9 mouse cellular contexts compared by ENCODE assay signal in genomic region chr19:24160460-24160859, GRCm38 (mm10).
DNase-seq lines count a peak whose midpoint lies in the region; ATAC-seq and TF ChIP-seq lines count a peak whose summit lies in the region.
"Had no signal": no experiment of that assay in that cellular context is flagged by ENCODE, and none has a peak within 500 bp of the region (broad histone marks: within the 10 kb centered on the region; RNA-seq: fewer than 3 reads in every experiment).

No protein-coding gene starts in this region.

- 0 out of 2 replicates have a peak overlapping the region, but pooled peaks have one; percentile 29 for H3K9ac ChIP-seq in forebrain, embryonic 11.5 days (ENCODE audit: low read length)
- H3K9ac ChIP-seq in limb, embryonic 12.5 days (replicated peaks), result no peak overlapping the region
- no peak overlapping the region for H3K9ac ChIP-seq in stomach, embryonic 14.5 days (replicated peaks; ENCODE audit: low read depth, low read length)
- H3K9ac ChIP-seq: embryonic facial prominence, embryonic 15.5 days had no signal

- peak; percentile 64 for ATAC-seq in forebrain, embryonic 11.5 days (replicated peaks; ENCODE audit: low FRiP score)
- no peak for ATAC-seq in limb, embryonic 12.5 days (ENCODE audit: insufficient number of reproducible peaks, insufficient read depth, low FRiP score, low TSS enrichment, low read depth)
- ATAC-seq in stomach, embryonic 14.5 days (ENCODE audit: insufficient number of reproducible peaks, insufficient read depth, low FRiP score, low read depth), result 0 out of 2 replicates have a peak, but pooled peaks have one; percentile 20

- DNase-seq in layer of hippocampus, adult 2 months (ENCODE audit: low spot score in 2 of 2), result no peak
- no peak for DNase-seq in layer of hippocampus, postnatal 36 days
- DNase-seq in forebrain, embryonic 11.5 days (ENCODE audit: low spot score), result no peak
- DNase-seq in thymus, postnatal 0 days (ENCODE audit: low spot score), result no peak
- DNase-seq in kidney, adult 11 months, result no peak
- DNase-seq in thymus, adult 18-20 months, result no peak

- H3K4me3 ChIP-seq in layer of hippocampus, adult 2 months, result peak overlapping the region; percentile 9; the same call in 1 of the 2 replicates
- H3K4me3 ChIP-seq in forebrain, embryonic 11.5 days (ENCODE audit: low read depth, low read length), result no peak overlapping the region
- H3K4me3 ChIP-seq in limb, embryonic 12.5 days (replicated peaks), result no peak overlapping the region
- H3K4me3 ChIP-seq in stomach, embryonic 14.5 days (ENCODE audit: low read depth, low read length), result no peak overlapping the region
- H3K4me3 ChIP-seq: embryonic facial prominence, embryonic 15.5 days had no signal

- H3K4me1 ChIP-seq in forebrain, embryonic 11.5 days (replicated peaks; ENCODE audit: control insufficient read depth, insufficient read depth, low read length), result peaks cover 9% of the 10 kb centered on the region; the same call in 1 of the 2 replicates
- peaks cover 22% of the 10 kb centered on the region for H3K4me1 ChIP-seq in limb, embryonic 12.5 days (replicated peaks)
- peaks cover 24% of the 10 kb centered on the region for H3K4me1 ChIP-seq in stomach, embryonic 14.5 days (ENCODE audit: control insufficient read depth, insufficient read depth, low read length)

- 18% methylated on average over 8 of the region's 8 CpGs for WGBS in forebrain, embryonic 11.5 days
- WGBS in limb, embryonic 12.5 days, result 64% methylated on average over 8 of the region's 8 CpGs
- WGBS in stomach, embryonic 14.5 days, result 49% methylated on average over 8 of the region's 8 CpGs

- peak overlapping the region; percentile 79 for H3K27ac ChIP-seq in layer of hippocampus, adult 2 months
- H3K27ac ChIP-seq in forebrain, embryonic 11.5 days (ENCODE audit: low read depth, low read length), result no peak overlapping the region
- H3K27ac ChIP-seq in limb, embryonic 12.5 days, result peak overlapping the region; percentile 83
- H3K27ac ChIP-seq in stomach, embryonic 14.5 days (ENCODE audit: low read length), result peak overlapping the region; percentile 11; the same call in 1 of the 2 replicates
- H3K27ac ChIP-seq: embryonic facial prominence, embryonic 15.5 days had no signal

- H3K27me3 ChIP-seq in forebrain, embryonic 11.5 days (ENCODE audit: control insufficient read depth, insufficient read depth, low read length), result no peaks in the 10 kb centered on the region
- H3K27me3 ChIP-seq in limb, embryonic 12.5 days, result no peaks in the 10 kb centered on the region
- H3K27me3 ChIP-seq in stomach, embryonic 14.5 days (ENCODE audit: control insufficient read depth, insufficient read depth, low read length), result no peaks in the 10 kb centered on the region
- H3K27me3 ChIP-seq: embryonic facial prominence, embryonic 15.5 days had no signal

- H3K9me3 ChIP-seq in forebrain, embryonic 11.5 days (ENCODE audit: control insufficient read depth, low read length), result no peaks in the 10 kb centered on the region
- H3K9me3 ChIP-seq in limb, embryonic 12.5 days, result no peaks in the 10 kb centered on the region
- H3K9me3 ChIP-seq in stomach, embryonic 14.5 days (ENCODE audit: control insufficient read depth, low read depth, low read length), result no peaks in the 10 kb centered on the region
- H3K9me3 ChIP-seq: embryonic facial prominence, embryonic 15.5 days had no signal

- H3K36me3 ChIP-seq in forebrain, embryonic 11.5 days (ENCODE audit: control insufficient read depth, insufficient read depth, low read length), result no peaks in the 10 kb centered on the region
- H3K36me3 ChIP-seq in limb, embryonic 12.5 days, result no peaks in the 10 kb centered on the region
- no peaks in the 10 kb centered on the region for H3K36me3 ChIP-seq in stomach, embryonic 14.5 days (ENCODE audit: control insufficient read depth, insufficient read depth, low read length)
- H3K36me3 ChIP-seq: embryonic facial prominence, embryonic 15.5 days had no signal

- no peak overlapping the region for H3K4me2 ChIP-seq in forebrain, embryonic 11.5 days (ENCODE audit: low read depth, low read length, severe bottlenecking)
- H3K4me2 ChIP-seq in limb, embryonic 12.5 days, result no peak overlapping the region
- H3K4me2 ChIP-seq in stomach, embryonic 14.5 days (replicated peaks; ENCODE audit: low read depth, low read length), result no peak overlapping the region
- H3K4me2 ChIP-seq: embryonic facial prominence, embryonic 15.5 days had no signal

- no peak for TF ChIP-seq CTCF in layer of hippocampus, adult 2 months (conservative IDR thresholded peaks at IDR 0.05)
